Mouse (Mus musculus) intestine, embryonic 14.5 days (tissue): ENCODE measurements around the gene Nlgn1. TPM values are rescaled to one million over a fixed set of nuclear protein-coding genes. Genes with fewer than 3 reads are reported as not detected.
A peak's percentile ranks its signal among the peaks of the same experiment; 100 is the strongest.

ENCODE experiments used
- ATAC-seq: fragments of 200-750 bp; cut with Nextera tagmentation; replicated peaks from 2 replicates; pipeline ENCODE4 v1.8.0; 2017; ENCODE audit warnings: low read depth, moderate number of reproducible peaks, moderate TSS enrichment, moderate library complexity; ENCODE audit not compliant: low FRiP score, low TSS enrichment
- DNase-seq: peaks from one replicate; pipeline ENCODE4 v3.0.0-alpha.2; 2018; ENCODE audit warnings: low spot score
- H3K27ac ChIP-seq: fragments of 300-500 bp; sonication (generic); 2 replicates; pipeline ENCODE4 v1.5.1; 2014; ENCODE audit warnings: low read depth, mild to moderate bottlenecking, control low read depth
- H3K27me3 ChIP-seq: fragments of 300-500 bp; sonication (generic); replicated peaks from 2 replicates; pipeline ENCODE4 v1.6.1; 2014; ENCODE audit warnings: low read length, control low read depth; ENCODE audit not compliant: control insufficient read depth, insufficient read depth
- H3K36me3 ChIP-seq: fragments of 300-500 bp; sonication (generic); 2 replicates; pipeline ENCODE4 v1.6.1; 2014; ENCODE audit warnings: low read length, control low read depth; ENCODE audit not compliant: control insufficient read depth, insufficient read depth
- H3K4me1 ChIP-seq: fragments of 300-500 bp; sonication (generic); replicated peaks from 2 replicates; pipeline ENCODE4 v1.6.1; 2014; ENCODE audit warnings: low read length, control low read depth, mixed read lengths; ENCODE audit not compliant: control insufficient read depth, insufficient read depth
- H3K4me2 ChIP-seq: fragments of 300-500 bp; sonication (generic); 2 replicates; pipeline ENCODE4 v1.6.1; 2014; ENCODE audit warnings: low read length
- H3K4me3 ChIP-seq: fragments of 300-500 bp; sonication (generic); 2 replicates; pipeline ENCODE4 v1.5.1; 2014; ENCODE audit warnings: low read depth, low read length, control low read depth, mixed read lengths
- H3K9ac ChIP-seq: fragments of 300-500 bp; sonication (generic); 2 replicates; pipeline ENCODE4 v1.6.1; 2014; ENCODE audit warnings: mild to moderate bottlenecking, low read length
- H3K9me3 ChIP-seq: fragments of 300-500 bp; sonication (generic); 2 replicates; pipeline ENCODE4 v1.6.1; 2016; ENCODE audit warnings: low read length, control low read depth; ENCODE audit not compliant: control insufficient read depth
- WGBS: fragments of 180-500 bp; shearing (Covaris S2); extraction: QIAGEN DNeasy Blood & Tissue Kit; methylation state at CpG from one replicate; pipeline ENCODE4 v1.1.7; 2014; 5-methylcytosine and 5-hydroxymethylcytosine counted together
- polyA plus RNA-seq: library from polyadenylated mRNA; unstranded; fragments of >200 nt; fragmentation: Nextera tagmentation; extraction: Ambion mirVana; gene quantifications from 2 replicates; pipeline ENCODE4 v1.2.1, GENCODE M21; 2014

Gene Nlgn1
- polyA plus RNA-seq, result 2.7 and 4.2 TPM in 2 replicates

DNA sequence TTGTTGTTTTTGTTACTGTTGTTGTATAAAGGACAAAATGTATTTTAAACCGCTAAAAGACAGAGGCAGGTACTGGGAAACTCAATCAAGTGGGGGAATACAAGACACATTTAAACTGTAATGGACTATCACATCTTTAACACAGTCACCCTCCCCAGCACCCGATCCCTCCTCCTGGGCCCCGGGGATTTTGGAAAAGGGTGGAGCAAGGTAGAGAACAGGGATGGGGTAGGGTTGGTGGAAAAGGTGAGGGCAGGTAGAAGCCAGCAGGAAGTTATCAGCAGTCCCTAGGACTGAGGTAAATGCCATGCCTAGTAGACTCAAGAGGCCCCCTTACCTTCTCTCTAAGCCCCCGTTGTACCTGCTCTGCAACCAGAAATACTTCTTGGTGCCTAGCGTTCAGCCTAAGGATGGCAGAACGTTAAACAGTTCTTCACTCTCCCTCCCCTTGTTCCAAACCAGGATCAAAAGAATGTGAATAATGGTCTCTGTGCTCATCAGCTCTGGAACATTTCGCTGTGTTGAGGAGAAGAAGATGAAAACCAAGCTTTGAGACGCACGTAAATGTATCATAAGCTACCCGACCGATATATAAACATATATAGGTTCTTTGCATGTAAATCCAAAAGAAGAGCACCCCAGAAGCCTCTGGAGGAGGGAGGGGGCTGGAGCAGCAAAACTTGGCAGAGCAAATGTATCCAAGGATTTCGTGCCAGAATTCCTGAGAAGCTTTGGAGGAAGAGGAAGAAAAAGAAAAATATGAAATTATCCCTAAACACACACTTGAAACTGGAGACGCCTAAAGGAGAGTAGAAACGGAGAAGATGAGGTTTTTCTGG, at the start of gene Nlgn1:
Gene Nlgn1, minus strand, starts transcription at position 61 of the 839 bp plus-strand sequence.
- no peak for ATAC-seq
- Histone ChIP-seq H3K9me3 (no peaks in the 10 kb centered on the region), H3K4me3 (peak within 1 kb of the TSS; percentile 47), H3K9ac (peak within 1 kb of the TSS; percentile 50), H3K27me3 (peaks cover 25% of the 10 kb centered on the region), H3K4me1 (peaks cover 4% of the 10 kb centered on the region), H3K27ac (peak within 1 kb of the TSS; percentile 16; the same call in 1 of the 2 replicates), H3K36me3 (no peaks in the 10 kb centered on the region), H3K4me2 (peak within 1 kb of the TSS; percentile 58)
- whole genome bisulfite sequencing, result 3% methylated on average over 14 of the region's 14 CpGs
- no peak for DNase-seq

DNA sequence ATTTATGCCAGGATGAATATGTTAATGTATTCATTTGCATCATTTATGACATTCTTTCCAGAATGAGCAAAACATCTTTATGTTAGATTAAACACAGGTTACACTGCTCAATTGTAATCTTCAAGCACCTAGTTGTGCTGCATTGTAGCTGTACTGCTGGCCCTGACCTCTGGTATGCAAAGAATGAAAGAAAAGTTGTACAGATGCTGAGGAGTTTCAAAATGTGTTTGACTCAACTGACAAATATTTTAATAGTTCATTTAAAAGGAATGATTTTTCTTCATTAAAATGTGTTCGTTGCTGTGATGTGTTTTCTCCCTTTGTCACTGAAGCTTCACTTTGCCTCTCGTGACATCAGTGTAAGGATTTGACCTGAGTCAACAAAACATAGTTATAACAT, 46.0 kb upstream of the Nlgn1 start:
- ATAC-seq, result no peak
- Histone ChIP-seq H3K27ac (no peak overlapping the region), H3K4me1 (no peaks in the 10 kb centered on the region), H3K4me3 (no peak overlapping the region), H3K27me3 (no peaks in the 10 kb centered on the region), H3K36me3 (no peaks in the 10 kb centered on the region), H3K4me2 (no peak overlapping the region), H3K9me3 (no peaks in the 10 kb centered on the region), H3K9ac (no peak overlapping the region)
- no peak for DNase-seq
- 63% methylated on average over 2 of the region's 2 CpGs for WGBS

DNA sequence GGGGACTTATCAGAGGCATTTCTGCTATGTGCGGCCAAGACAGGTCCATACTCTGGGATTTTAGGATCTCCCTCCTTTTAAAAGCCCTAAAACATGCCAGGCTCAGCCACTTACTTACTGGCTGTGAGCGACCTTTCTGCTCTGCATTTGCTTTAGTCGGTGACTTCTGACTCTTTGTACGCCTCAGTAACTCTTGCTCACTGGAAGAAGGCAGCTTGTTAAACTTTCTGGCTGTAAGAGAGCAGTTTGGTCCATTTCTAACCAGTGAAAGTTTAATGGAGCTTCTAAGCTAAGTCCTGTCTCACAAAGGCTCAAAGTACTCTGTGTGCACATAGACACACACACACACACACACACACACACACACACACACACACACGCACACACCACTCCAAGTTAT, 22.8 kb upstream of the Nlgn1 start:
- ATAC-seq, result no peak
- no peak for DNase-seq

DNA sequence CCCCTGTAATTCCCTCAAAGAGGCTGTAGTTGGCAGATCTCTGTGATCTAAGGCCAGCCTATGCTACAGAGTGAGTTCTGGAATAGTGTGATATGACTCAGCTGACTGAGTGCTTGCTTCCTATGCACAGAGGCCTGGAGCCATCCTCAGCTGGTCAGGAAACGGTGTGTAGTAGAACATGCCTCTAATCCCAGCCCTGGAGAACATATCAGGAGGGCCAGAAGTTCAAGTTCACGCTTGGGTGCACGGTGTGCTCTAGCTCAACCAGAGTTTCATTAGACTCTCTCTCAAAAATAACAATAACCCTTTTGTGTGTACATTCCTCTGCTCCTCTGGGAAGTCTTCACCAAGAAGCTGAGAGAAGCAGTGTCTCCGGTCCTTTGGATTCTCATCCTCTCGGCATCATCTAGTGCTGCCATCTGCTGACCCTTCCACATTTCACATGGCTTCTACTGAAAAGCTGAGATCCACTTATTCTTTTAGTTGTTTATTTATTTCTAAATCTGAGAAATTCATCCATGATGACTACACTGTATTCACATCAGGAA, 22.3 kb upstream of the Nlgn1 start:
- Histone ChIP-seq H3K9me3 (no peaks in the 10 kb centered on the region), H3K27ac (no peak overlapping the region), H3K27me3 (no peaks in the 10 kb centered on the region), H3K4me3 (no peak overlapping the region), H3K4me2 (no peak overlapping the region), H3K4me1 (no peaks in the 10 kb centered on the region), H3K9ac (no peak overlapping the region), H3K36me3 (no peaks in the 10 kb centered on the region)
- no peak for DNase-seq
- ATAC-seq, result no peak
- 66% methylated on average over 5 of the region's 5 CpGs for WGBS

More for the DNA sequence above, 22.8 kb upstream of the Nlgn1 start:
- H3K36me3 ChIP-seq, result no peaks in the 10 kb centered on the region
- no peaks in the 10 kb centered on the region for H3K9me3 ChIP-seq
- H3K4me1 ChIP-seq, result no peaks in the 10 kb centered on the region
- H3K27me3 ChIP-seq, result no peaks in the 10 kb centered on the region
- H3K27ac ChIP-seq, result no peak overlapping the region
- no peak overlapping the region for H3K4me3 ChIP-seq
- 83% methylated on average over 5 of the region's 5 CpGs for WGBS
- H3K4me2 ChIP-seq, result no peak overlapping the region
- no peak overlapping the region for H3K9ac ChIP-seq

DNA sequence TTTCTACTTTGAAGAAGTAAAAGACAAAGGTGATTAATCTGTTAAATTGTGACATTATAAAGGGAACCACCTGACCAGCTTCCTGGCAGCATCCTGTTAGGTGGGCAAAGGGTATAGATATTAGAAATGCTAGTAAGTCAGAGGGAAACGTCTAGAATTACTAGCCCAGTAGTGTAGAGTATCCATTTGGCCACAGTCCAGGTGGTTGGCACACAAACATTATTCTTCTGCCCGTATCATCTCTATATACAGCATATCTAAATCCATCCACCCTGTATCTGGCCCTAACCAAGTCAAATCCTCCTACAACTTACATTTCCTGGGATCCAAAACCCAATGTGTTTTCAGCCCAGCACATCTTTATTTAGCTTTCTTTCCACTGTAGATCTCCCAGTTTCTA, 5.2 kb upstream of the Nlgn1 start:
- no peaks in the 10 kb centered on the region for H3K36me3 ChIP-seq
- H3K27ac ChIP-seq, result no peak overlapping the region
- H3K4me3 ChIP-seq, result no peak overlapping the region
- peaks cover 2% of the 10 kb centered on the region for H3K4me1 ChIP-seq
- WGBS, result 53% methylated on average over 2 of the region's 2 CpGs
- DNase-seq (no peak), ATAC-seq (no peak)
- H3K9ac ChIP-seq, result no peak overlapping the region
- H3K27me3 ChIP-seq, result peaks cover 15% of the 10 kb centered on the region
- H3K9me3 ChIP-seq, result no peaks in the 10 kb centered on the region
- H3K4me2 ChIP-seq, result no peak overlapping the region

DNA sequence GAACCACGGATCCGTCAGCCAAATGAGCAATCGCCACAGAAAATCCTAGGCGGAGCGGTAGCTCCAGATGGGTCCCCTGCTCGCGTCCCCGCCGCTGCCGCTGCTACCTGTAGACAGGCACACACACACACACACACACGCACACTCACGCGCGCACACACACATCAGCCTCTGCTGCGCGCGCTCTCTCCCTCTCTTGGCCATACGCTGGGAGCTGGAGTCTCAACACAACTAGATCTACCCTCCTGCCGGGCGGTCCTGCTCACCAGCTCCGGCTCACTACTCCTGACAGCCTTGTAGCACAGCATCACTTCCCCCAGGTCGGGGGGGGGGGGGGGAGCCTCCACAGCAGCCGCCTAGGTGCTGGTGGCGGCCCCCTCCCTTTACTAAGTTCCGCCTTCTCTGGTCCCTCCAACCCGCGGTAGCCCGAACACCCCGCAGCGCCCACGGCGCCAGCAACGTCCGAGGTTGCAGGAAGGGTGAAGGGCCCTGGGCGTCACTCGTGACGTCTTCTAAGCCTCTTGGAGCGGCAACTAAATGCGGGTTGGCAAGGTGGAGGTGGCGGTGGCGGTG, 1.1 kb upstream of the Nlgn1 start:
- Histone ChIP-seq H3K4me3 (peak overlapping the region; percentile 47), H3K4me2 (peak overlapping the region; percentile 58), H3K27ac (no peak overlapping the region), H3K9ac (peak overlapping the region; percentile 37), H3K36me3 (no peaks in the 10 kb centered on the region), H3K4me1 (peaks cover 4% of the 10 kb centered on the region), H3K9me3 (no peaks in the 10 kb centered on the region), H3K27me3 (peaks cover 25% of the 10 kb centered on the region)
- WGBS, result 0% methylated on average over 34 of the region's 41 CpGs
- peak; percentile 67 for ATAC-seq
- DNase-seq, result peak; percentile 78

DNA sequence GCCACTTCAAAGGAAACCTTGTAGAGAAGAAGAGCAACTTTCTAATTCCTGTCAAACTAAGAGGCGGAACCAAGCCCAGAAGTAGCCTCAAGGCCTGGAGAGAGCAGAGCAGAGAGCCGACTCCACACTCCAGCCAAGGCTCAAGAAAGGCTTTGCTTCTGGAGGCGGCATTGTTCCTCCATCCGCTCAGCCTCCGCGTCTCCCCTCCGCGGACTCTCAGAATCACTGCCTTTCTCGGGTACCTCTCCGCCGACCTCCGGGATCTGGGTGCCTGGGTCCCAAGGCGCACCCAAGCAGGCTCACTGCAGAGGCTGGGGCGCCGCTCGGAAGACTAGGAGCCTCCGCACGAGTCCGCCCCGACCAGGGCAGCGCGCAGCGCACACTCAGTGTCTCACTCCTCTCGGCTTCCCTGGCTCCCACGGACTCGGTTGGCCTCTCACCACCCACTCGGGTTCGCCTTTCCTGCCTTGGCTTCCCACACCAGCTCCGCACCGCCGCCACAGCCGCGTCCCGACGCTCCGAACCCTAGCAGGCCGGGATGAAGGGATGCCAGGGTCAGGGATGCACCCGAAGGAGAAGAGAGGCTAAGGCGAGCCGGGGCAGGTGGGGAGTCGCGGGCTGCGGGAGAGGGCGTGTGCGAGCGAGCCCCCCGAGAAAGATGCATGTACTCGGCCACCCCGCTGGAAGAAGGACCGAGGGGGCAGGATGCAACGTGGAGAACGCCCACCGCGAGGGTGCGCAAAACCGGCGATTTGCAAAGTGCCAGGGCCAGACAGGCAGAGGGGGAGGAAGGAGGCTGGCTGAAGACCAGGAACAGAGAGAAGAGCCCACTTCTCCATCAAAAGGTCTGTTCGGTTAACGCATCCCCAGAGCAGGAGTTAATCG, 841 bp downstream of the Nlgn1 start:
- peaks cover 25% of the 10 kb centered on the region for H3K27me3 ChIP-seq
- H3K9me3 ChIP-seq, result no peaks in the 10 kb centered on the region
- peak overlapping the region; percentile 47 for H3K4me3 ChIP-seq
- under 1% methylated on average over 60 of the region's 60 CpGs for WGBS
- no peaks in the 10 kb centered on the region for H3K36me3 ChIP-seq
- peak overlapping the region; percentile 58 for H3K4me2 ChIP-seq
- peak overlapping the region; percentile 16; the same call in 1 of the 2 replicates for H3K27ac ChIP-seq
- ATAC-seq, result peak; percentile 56; the same call in 1 of the 2 replicates
- peak; percentile 81 for DNase-seq
- H3K4me1 ChIP-seq, result peaks cover 4% of the 10 kb centered on the region
- peak overlapping the region; percentile 50 for H3K9ac ChIP-seq

DNA sequence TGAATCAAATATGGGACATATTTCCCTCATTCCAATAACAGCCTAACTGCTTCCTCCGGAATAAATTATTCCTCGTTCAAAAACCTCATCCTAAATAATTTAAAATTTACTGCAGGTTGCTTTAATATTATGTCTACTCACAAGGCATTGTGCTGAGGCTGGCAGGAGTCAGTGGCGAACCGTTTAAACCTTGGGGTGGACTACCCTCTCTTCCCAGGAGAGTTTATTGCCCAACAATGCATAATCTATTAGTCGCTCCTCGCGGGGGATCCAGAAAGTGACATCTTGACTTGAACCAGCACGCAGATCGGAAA, 1.4 kb downstream of the Nlgn1 start:
- Histone ChIP-seq H3K36me3 (no peaks in the 10 kb centered on the region), H3K4me1 (peaks cover 4% of the 10 kb centered on the region), H3K27ac (peak overlapping the region; percentile 16; the same call in 1 of the 2 replicates), H3K9ac (0 out of 2 replicates have a peak overlapping the region, but pooled peaks have one; percentile 50), H3K9me3 (no peaks in the 10 kb centered on the region), H3K4me3 (peak overlapping the region; percentile 47), H3K27me3 (peaks cover 25% of the 10 kb centered on the region), H3K4me2 (peak overlapping the region; percentile 58)
- ATAC-seq, result no peak; the same call in 1 of the 2 replicates
- WGBS, result 10% methylated on average over 9 of the region's 9 CpGs
- DNase-seq, result no peak
